Mouse (Mus musculus): ENCODE measurements at regions not wholly inside any gene's neighbourhood (a gene's known extent, or its start where the extent isn't known, plus 50 kb on each side); places are given as distances from the start of the nearest gene placed in this dataset.

- no peak for DNase-seq (ENCODE audit: low read depth)
Measured at GRCm38 (mm10) chr7:110679916-110680315, 52.5 kb downstream of the Adm start.

- DNase-seq (ENCODE audit: low read depth): no peak
Measured at GRCm38 (mm10) chr7:110682911-110683310, 55.5 kb downstream of the Adm start.

GRCm38 (mm10) chr7:110688884-110689681 is 61.6 kb downstream of the Adm start:
- peak; percentile 60 for DNase-seq (ENCODE audit: low read depth)

- no peak for DNase-seq (ENCODE audit: low read depth)
Measured at GRCm38 (mm10) chr7:110690241-110690640, 62.8 kb downstream of the Adm start.

GRCm38 (mm10) chr7:110690856-110691255 is 63.4 kb downstream of the Adm start:
- DNase-seq (ENCODE audit: low read depth): no peak

- no peak for DNase-seq (ENCODE audit: low read depth)
Measured at GRCm38 (mm10) chr7:110694262-110694661, 66.8 kb downstream of the Adm start.

GRCm38 (mm10) chr7:110695729-110696128 is 68.3 kb downstream of the Adm start:
- no peak for DNase-seq (ENCODE audit: low read depth)

- no peak for DNase-seq (ENCODE audit: low read depth)
Measured at GRCm38 (mm10) chr7:110698211-110699153, 69.5 kb upstream of the Ampd3 start.

- DNase-seq (ENCODE audit: low read depth): no peak
Measured at GRCm38 (mm10) chr7:110699596-110699995, 68.4 kb upstream of the Ampd3 start.

GRCm38 (mm10) chr7:110701681-110702413 is 66.2 kb upstream of the Ampd3 start:
- no peak for DNase-seq (ENCODE audit: low read depth)

GRCm38 (mm10) chr7:110702414-110702783 is 65.6 kb upstream of the Ampd3 start:
- DNase-seq (ENCODE audit: low read depth): no peak

GRCm38 (mm10) chr7:110705311-110706000 is 62.5 kb upstream of the Ampd3 start:
- DNase-seq (ENCODE audit: low read depth): no peak

GRCm38 (mm10) chr7:110706001-110706695 is 61.9 kb upstream of the Ampd3 start:
- DNase-seq (ENCODE audit: low read depth): no peak

- no peak for DNase-seq (ENCODE audit: low read depth)
Measured at GRCm38 (mm10) chr7:110706696-110707087, 61.3 kb upstream of the Ampd3 start.

- DNase-seq (ENCODE audit: low read depth): no peak
Measured at GRCm38 (mm10) chr7:110708116-110708515, 59.9 kb upstream of the Ampd3 start.

GRCm38 (mm10) chr7:110708781-110709180 is 59.2 kb upstream of the Ampd3 start:
- DNase-seq (ENCODE audit: low read depth): no peak

GRCm38 (mm10) chr7:110709606-110710005 is 58.4 kb upstream of the Ampd3 start:
- DNase-seq (ENCODE audit: low read depth): no peak

- DNase-seq (ENCODE audit: low read depth): no peak
Measured at GRCm38 (mm10) chr7:110710256-110710962, 57.6 kb upstream of the Ampd3 start.

- no peak for DNase-seq (ENCODE audit: low read depth)
Measured at GRCm38 (mm10) chr7:110713661-110714060, 54.3 kb upstream of the Ampd3 start.

- no peak for DNase-seq (ENCODE audit: low read depth)
Measured at GRCm38 (mm10) chr7:110715110-110715509, 52.9 kb upstream of the Ampd3 start.
